Mouse (Mus musculus): ENCODE measurements around the gene Zfp658.

Zfp658 gene

GRCm38 (mm10) chr7:43580526-43580925 lies 18.5 kb downstream of the Zfp658 start:
- no peak for DNase-seq (ENCODE audit: extremely low spot score)

DNA sequence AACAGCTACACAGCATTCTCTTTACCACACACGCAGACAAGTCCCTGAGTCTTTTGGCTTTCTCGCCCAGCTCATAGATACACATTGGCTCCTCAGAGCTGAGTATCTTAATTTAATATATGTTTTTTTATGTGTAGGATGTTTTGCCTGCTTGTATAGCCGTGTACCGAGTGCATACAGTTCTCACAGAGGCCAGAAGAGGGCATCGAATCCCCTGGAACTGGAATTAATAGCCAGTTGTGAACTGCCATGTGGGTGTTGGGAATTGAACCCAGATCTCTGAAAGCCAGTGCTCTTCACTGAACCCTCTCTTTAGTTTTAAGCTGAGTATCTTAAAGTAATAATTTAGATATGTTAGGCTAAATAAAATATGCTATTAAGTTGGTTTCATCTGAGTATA lies 22.7 kb downstream of the Zfp658 start:
- no peak for DNase-seq (ENCODE audit: extremely low spot score)

DNA sequence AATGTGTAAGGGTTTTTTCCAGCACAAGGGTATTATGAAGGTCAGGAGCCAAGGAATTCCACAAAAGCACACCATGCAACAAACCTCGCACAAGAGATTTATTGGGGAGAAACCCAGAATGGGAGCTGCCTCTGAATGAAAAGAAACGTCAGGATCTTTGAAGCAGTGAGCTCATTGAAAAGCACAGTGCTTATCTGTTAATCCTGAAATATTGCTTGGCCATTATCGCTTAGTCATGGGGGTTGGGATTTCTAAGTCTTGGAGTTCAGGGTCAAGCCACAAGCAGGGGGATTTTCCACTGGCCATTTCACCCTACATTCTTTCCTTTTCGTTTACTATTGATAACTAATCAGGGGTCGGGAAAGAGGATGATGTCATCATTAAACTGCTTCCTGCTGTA lies 39.8 kb downstream of the Zfp658 start:
- DNase-seq (ENCODE audit: extremely low spot score), result no peak

GRCm38 (mm10) chr7:43606896-43607742 lies 45.1 kb downstream of the Zfp658 start, which contains the start of gene Zfp819:
Gene Zfp819, plus strand, starts transcription at chr7:43607169.
- peak; percentile 74 for DNase-seq (ENCODE audit: extremely low spot score)

DNA sequence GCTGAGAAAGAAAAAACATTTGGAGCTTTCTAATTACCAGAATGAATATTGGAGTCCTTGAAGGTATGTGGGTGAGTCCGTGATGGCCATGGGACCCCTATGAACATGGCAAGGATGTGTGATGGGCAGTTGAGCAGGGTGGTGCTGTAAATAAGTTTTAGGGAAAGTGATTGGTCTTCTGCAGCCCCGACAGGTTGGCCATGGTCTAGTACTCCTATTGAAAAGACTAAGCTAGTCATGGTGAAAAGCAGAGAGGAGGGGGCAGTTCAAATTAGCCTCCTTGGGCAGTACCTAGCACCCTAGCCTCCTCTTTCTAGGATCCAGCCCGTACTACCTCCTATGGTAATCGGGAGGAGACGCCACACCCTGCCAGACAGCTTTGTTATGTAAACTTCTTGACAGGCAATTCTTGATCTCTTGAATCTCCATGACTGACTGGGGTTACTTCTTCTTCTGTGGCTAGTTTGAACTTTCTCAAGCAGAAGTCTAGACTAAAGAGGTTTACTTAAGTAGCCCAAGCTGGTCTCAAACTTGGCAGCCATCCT lies 45.8 kb downstream of the Zfp658 start:
- no peak for DNase-seq (ENCODE audit: extremely low spot score)

DNA sequence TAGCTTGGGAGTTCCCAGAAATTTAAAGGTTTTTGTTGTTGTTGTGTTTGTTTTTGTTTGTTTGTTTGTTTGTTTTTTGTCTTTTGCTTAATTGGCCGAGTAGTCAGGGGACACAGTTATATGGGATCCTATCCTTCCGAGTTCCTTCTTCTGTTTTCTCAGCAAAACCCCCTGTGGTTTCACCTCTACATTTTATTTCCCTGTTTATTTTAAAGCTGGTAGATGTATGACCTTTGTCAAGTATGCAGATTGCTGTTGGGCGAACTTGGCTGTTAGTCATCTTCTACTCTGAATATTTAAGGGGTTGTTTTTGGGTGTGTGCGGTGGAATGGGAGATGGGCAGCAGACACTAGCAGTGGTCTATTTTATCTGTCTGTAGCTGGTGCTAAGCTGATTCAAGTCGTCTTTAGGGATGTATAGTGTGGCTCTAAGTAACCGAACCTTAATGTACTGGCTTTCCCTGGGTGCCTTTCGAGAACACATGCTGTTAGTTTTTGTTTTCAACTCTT lies 46.3 kb downstream of the Zfp658 start:
- DNase-seq (ENCODE audit: extremely low spot score), result no peak

DNA sequence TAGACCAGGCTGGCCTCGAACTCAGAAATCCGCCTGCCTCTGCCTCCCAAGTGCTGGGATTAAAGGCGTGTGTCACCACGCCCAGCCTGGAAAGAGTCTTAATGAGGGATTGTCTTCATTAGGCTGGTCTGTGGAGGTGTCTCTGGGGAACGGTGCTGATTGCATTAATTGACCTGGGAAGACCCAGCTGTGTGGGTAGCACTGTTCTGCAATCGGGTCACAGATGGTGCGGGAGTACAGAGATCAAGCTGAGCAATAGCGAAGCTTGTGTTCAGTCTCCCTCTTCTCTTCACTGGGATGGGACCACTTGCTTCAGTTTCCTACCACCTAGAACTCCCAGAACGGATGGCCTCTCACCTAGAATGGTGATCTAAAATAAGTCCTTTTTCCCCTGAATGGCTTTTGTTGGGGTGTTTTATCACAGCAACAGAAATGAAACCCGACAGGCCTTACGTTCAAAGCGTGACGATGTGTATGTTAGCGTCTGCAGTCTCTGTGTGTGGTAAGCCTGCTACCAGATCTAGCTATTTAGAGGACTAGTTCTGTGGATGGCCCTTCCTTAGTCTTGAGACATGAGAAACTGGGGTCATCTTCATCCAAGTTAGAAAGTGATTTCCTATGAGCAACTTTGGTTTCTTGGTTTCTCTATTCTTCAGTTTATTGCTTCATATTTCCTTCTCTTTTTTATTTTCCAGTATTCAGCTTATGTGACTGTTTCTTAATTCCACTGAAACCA lies 51.9 kb downstream of the Zfp658 start:
- no peak for DNase-seq (ENCODE audit: extremely low spot score)

- DNase-seq (ENCODE audit: extremely low spot score), result no peak
Measured at GRCm38 (mm10) chr7:43622927-43623326, 60.9 kb downstream of the Zfp658 start.

DNA sequence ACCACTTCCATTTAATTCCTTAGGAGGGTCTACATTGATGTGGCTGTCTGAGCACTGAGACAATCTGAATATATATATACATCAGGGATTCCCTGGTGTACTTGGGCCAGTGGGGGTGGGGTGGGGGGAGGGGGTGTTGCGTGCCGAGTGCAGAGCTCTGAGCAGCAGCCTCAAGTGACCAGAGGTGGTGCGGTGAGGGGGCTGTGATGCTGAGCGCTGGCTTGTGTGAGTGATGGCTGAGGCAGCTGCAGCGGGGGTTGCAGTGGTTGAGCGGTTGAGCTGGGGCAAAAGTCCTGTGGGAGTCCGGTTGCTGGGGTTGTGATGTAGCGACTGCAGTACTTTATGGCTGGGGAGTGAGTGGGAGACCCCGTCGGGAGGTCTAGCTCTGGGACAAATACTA lies 61.8 kb downstream of the Zfp658 start:
- DNase-seq (ENCODE audit: extremely low spot score), result peak; percentile 11
